Mouse (Mus musculus) testis, adult 2 months (tissue): ENCODE results near the gene Gm20219.

ENCODE experiments used
- CTCF ChIP-seq: fragments of 200-500 bp; IDR thresholded peaks from 2 replicates; pipeline ENCODE4 v1.5.1; 2012; ENCODE audit warnings: low read depth, mild to moderate bottlenecking, inconsistent platforms, low read length, moderate library complexity; ENCODE audit not compliant: control insufficient read depth, insufficient read depth, insufficient replicate concordance
- POLR2A ChIP-seq: fragments of 200-500 bp; IDR thresholded peaks from 2 replicates; pipeline ENCODE4 v1.6.1; 2012; ENCODE audit warnings: low read depth, mild to moderate bottlenecking, inconsistent platforms, low read length, moderate library complexity; ENCODE audit not compliant: control insufficient read depth

GRCm38 (mm10) chr17:56506417-56507065, 47.6 kb downstream of the Gm20219 start:
- TF ChIP-seq CTCF (no peak), POLR2A (no peak)
